Mouse (Mus musculus) testis, adult 2 months (tissue): ENCODE measurements around the gene Gm2115. TPM values are rescaled to one million over a fixed set of nuclear protein-coding genes. Genes with fewer than 3 reads are reported as not detected.

Source experiments
- H3K27ac ChIP-seq: fragments of 200-500 bp; 2 replicates; pipeline ENCODE4 v1.5.1; 2012; ENCODE audit warnings: low read depth, low read length; ENCODE audit not compliant: control insufficient read depth, insufficient read depth
- H3K27me3 ChIP-seq: fragments of 200-500 bp; 2 replicates; pipeline ENCODE4 v1.6.1; 2012; ENCODE audit warnings: mild to moderate bottlenecking, low read length, moderate library complexity; ENCODE audit not compliant: control insufficient read depth, insufficient read depth
- H3K36me3 ChIP-seq: fragments of 200-500 bp; 2 replicates; pipeline ENCODE4 v1.6.1; 2012; ENCODE audit warnings: mild to moderate bottlenecking, low read length; ENCODE audit not compliant: control insufficient read depth, insufficient read depth
- H3K4me1 ChIP-seq: fragments of 200-500 bp; 2 replicates; pipeline ENCODE4 v1.6.1; 2012; ENCODE audit warnings: low read length; ENCODE audit not compliant: control insufficient read depth, insufficient read depth
- H3K4me3 ChIP-seq: fragments of 200-500 bp; 2 replicates; pipeline ENCODE4 v1.5.1; 2012; ENCODE audit warnings: low read depth, mild to moderate bottlenecking, low read length, moderate library complexity, mixed read lengths; ENCODE audit not compliant: control insufficient read depth
- CTCF ChIP-seq: fragments of 200-500 bp; IDR thresholded peaks from 2 replicates; pipeline ENCODE4 v1.5.1; 2012; ENCODE audit warnings: low read depth, mild to moderate bottlenecking, inconsistent platforms, low read length, moderate library complexity; ENCODE audit not compliant: control insufficient read depth, insufficient read depth, insufficient replicate concordance
- POLR2A ChIP-seq: fragments of 200-500 bp; IDR thresholded peaks from 2 replicates; pipeline ENCODE4 v1.6.1; 2012; ENCODE audit warnings: low read depth, mild to moderate bottlenecking, inconsistent platforms, low read length, moderate library complexity; ENCODE audit not compliant: control insufficient read depth
- polyA plus RNA-seq: library from polyadenylated mRNA; depleted of rRNA; stranded (reverse); fragments of >200 nt; gene quantifications from 2 replicates; pipeline ENCODE4 v1.2.3, GENCODE M21; 2012

The Gm2115 gene
- polyA plus RNA-seq, 1 experiment: not detected

DNA sequence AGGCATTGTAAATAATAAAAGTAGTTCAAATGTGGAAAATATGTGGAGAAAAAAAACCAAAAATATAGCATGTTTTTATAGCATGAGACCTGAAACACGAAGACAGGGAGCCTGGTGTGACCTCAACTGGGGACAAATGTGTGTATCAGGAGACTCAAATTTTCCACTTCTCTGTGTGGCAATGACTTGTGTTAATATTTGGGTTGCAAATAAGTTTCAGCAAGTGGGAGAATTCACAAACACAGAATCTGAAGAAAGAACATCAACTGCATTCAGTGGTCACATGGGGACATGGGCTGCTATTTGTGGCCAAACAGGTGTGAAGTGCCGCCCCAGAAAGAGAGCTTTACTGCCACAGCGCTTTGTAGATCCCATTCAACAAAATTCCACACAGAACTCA is 67.9 kb downstream of the Gm2115 start:
- H3K4me1 ChIP-seq: no peaks in the 10 kb centered on the region
- no peak for TF ChIP-seq POLR2A
- no peak for TF ChIP-seq CTCF
- no peak overlapping the region for H3K4me3 ChIP-seq
- H3K27me3 ChIP-seq: no peaks in the 10 kb centered on the region
- H3K27ac ChIP-seq: no peak overlapping the region
- H3K36me3 ChIP-seq: no peaks in the 10 kb centered on the region

DNA sequence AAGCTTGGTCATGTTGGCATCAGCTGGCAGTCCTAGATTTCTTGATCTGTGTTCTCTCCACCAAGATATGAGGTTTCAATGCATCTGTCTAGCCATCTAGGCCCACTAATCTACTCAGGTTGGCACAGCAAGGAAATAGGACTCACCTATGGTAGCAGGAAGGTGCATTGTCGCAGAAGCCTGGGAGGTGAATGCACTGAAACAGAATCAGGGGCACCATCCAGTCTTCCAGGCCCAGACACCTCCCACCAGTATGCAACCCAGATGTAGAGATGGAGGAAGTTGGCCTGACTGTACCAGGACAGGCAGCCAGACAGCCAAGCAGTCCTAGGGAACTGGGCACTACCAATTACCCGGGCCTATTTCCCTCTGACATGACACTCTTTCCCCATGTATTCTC is 71.9 kb downstream of the Gm2115 start:
- H3K4me3 ChIP-seq: no peak overlapping the region
- peaks cover 5% of the 10 kb centered on the region for H3K4me1 ChIP-seq
- TF ChIP-seq CTCF (no peak), POLR2A (no peak)
- H3K27ac ChIP-seq: no peak overlapping the region
- no peaks in the 10 kb centered on the region for H3K36me3 ChIP-seq
- H3K27me3 ChIP-seq: no peaks in the 10 kb centered on the region

DNA sequence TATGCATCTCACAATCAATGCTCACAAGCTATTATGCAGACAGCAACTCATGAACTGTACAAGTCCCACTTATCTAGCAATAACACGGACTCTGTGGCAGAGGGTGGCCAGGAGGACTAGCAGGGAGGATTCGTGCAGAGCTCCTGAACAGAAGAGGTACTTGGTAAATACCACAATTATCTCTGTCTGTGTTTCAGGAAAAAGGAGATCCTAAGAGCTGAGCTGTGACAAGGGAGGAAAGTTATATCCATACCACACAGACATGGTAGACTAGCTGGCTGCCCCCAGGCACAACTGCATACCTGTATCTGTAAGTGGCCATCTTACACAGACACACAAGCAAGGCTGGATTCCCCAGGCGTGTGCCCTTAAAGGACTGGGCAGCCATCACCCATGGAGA is 72.6 kb downstream of the Gm2115 start:
- TF ChIP-seq POLR2A (no peak), CTCF (no peak)
- Histone ChIP-seq H3K27me3 (no peaks in the 10 kb centered on the region), H3K4me1 (peaks cover 8% of the 10 kb centered on the region), H3K27ac (no peak overlapping the region), H3K36me3 (no peaks in the 10 kb centered on the region), H3K4me3 (no peak overlapping the region)

DNA sequence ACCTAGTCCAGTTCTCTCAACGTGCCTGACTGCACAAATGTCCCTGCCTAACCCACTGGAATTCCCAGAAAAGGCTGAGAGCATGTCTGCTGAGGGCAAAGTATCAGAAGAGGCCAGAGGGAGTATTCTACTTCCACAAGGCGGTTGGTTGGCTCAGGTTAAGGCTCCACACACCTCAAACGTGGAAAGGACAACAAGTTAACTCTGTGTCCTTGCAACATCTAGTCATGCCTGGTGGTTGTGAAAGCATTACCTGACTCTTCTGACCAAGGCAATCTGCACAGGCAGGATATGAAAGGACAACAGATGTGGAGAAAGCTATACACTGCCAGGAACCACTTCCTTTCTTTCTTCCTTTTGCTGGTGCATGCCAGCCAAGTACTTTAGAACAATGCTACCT is 75.7 kb downstream of the Gm2115 start:
- TF ChIP-seq POLR2A: no peak
- TF ChIP-seq CTCF: no peak
- no peaks in the 10 kb centered on the region for H3K27me3 ChIP-seq
- peaks cover 10% of the 10 kb centered on the region for H3K4me1 ChIP-seq
- H3K36me3 ChIP-seq: no peaks in the 10 kb centered on the region
- no peak overlapping the region for H3K4me3 ChIP-seq
- H3K27ac ChIP-seq: no peak overlapping the region

DNA sequence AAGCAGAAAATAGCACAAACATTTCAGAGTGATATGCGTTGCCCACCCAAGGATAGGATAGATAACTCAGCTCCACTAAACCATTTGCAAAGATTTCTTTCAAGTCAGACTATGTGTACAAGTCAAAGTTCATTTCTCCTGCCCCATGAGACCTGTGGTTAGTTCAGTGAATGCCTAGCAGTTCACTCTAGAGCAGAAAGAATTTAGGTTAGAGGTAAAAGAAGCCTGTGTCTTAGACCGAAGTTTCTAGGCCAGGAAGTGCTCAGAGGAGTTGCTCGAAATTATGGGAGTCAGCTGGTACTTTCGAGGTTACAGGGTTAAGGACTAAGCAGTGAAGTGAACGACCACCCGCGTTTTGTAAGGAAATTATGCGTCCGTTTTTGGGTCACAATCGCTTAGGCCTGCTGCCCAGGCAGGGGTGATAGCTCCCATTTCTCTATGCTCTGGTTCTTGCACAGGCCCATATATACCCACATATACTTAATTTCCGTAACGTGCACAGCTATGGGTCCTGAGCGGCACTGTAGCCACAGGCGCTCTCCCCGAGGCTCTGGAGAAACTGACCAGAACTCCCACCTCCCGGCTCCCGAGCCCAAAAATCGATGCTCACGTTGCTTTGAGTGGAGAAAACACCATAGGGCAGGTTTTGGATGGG is 76.4 kb downstream of the Gm2115 start:
- H3K36me3 ChIP-seq: no peaks in the 10 kb centered on the region
- peaks cover 10% of the 10 kb centered on the region for H3K4me1 ChIP-seq
- peak overlapping the region; percentile 36; the same call in 1 of the 2 replicates for H3K27ac ChIP-seq
- peak overlapping the region; percentile 85 for H3K4me3 ChIP-seq
- H3K27me3 ChIP-seq: no peaks in the 10 kb centered on the region
- TF ChIP-seq CTCF (no peak), POLR2A (no peak)

DNA sequence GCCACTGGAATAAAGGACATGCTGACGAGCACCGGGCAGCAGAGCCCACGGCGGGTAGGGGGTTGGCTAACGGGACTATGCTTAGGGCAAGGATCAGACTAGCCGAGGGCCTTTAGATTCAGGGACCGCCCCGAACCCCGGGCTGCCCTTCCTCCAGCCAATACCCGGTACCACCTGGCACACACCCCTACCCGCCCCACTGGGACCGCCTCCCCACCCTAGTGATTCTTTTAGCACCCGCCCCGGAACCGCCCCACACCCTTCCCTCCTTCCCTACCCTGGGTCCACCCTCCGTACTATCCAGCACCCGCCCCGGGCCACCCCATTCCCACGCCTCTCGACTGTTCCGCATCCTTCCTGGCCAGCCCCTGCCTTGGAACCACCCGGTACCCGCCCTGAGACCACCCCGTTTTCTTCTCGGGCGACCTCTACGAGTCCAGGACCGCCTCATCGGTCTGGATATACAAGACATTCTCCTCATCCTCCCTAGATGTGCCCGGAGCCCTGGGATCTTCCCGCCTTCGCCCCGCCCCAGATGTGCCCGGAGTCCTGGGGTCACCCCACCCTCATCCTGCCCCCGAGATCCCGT is 77.0 kb downstream of the Gm2115 start:
- TF ChIP-seq CTCF (no peak), POLR2A (no peak)
- Histone ChIP-seq H3K27ac (peak overlapping the region; percentile 60; the same call in 1 of the 2 replicates), H3K27me3 (no peaks in the 10 kb centered on the region), H3K4me1 (peaks cover 10% of the 10 kb centered on the region), H3K36me3 (no peaks in the 10 kb centered on the region), H3K4me3 (peak overlapping the region; percentile 85)

DNA sequence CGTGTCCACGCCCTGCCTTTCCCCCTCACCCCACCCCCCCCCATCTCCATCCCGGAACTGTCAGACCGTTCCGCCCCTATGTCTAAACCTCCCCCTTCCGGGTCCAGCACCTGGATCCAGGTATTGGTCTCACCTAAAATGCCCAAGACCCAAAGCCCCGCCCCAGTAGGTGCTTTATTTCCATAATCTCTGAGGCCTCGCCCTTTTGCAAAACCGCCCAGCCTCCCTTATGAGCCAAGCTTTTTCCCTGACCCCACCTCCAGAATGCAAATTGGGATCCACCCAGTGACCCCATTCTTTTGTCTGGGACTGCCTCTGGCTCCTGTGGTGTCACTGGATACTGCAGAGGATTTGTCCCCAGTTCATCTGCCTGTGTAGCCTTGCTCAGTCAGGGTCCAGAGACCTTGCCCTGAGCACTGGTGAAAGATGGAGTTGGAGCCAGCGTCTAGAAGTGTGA is 77.6 kb downstream of the Gm2115 start, which contains the start of gene Fah:
Gene Fah, minus strand, starts transcription at position 430 of the 457 bp plus-strand sequence.
- TF ChIP-seq CTCF (no peak), POLR2A (no peak)
- no peaks in the 10 kb centered on the region for H3K27me3 ChIP-seq
- peak within 1 kb of the TSS; percentile 85 for H3K4me3 ChIP-seq
- no peaks in the 10 kb centered on the region for H3K36me3 ChIP-seq
- peaks cover 10% of the 10 kb centered on the region for H3K4me1 ChIP-seq
- peak within 1 kb of the TSS; percentile 60; the same call in 1 of the 2 replicates for H3K27ac ChIP-seq
